Comparison of ENCODE assay signal across 25 mouse cellular contexts in genomic region chr5:150845961-150846360, GRCm38 (mm10).
"Had no signal": no experiment of that assay in that cellular context is flagged by ENCODE, and none has a peak within 500 bp of the region (broad histone marks: within the 10 kb centered on the region; RNA-seq: fewer than 3 reads in every experiment).

No protein-coding gene starts in this region.

- H3K4me1 ChIP-seq: heart, embryonic 15.5 days; hindbrain, embryonic 15.5 days; intestine, embryonic 15.5 days; limb, embryonic 15.5 days; liver, embryonic 12.5 days had no signal

- H3K4me3 ChIP-seq: heart, adult 2 months; heart, embryonic 10.5 days; heart, embryonic 13.5 days; heart, embryonic 15.5 days; hindbrain, embryonic 13.5 days; hindbrain, embryonic 15.5 days; intestine, embryonic 15.5 days; limb, embryonic 13.5 days; limb, embryonic 15.5 days; liver, embryonic 12.5 days had no signal

- H3K27me3 ChIP-seq: heart, embryonic 13.5 days; heart, embryonic 15.5 days; hindbrain, embryonic 13.5 days; hindbrain, embryonic 15.5 days; intestine, embryonic 15.5 days; limb, embryonic 13.5 days; limb, embryonic 15.5 days; liver, embryonic 12.5 days had no signal

- H3K27ac ChIP-seq: heart, adult 2 months; heart, embryonic 10.5 days; heart, embryonic 13.5 days; heart, embryonic 15.5 days; hindbrain, embryonic 13.5 days; hindbrain, embryonic 15.5 days; intestine, embryonic 15.5 days; limb, embryonic 13.5 days; limb, embryonic 15.5 days; liver, embryonic 12.5 days; liver, embryonic 14.5 days had no signal

- H3K4me2 ChIP-seq: heart, embryonic 13.5 days; heart, embryonic 15.5 days; hindbrain, embryonic 13.5 days; hindbrain, embryonic 15.5 days; intestine, embryonic 15.5 days; limb, embryonic 13.5 days; limb, embryonic 15.5 days; liver, embryonic 12.5 days had no signal

- ATAC-seq: inflammation-experienced regulatory T-cells, adult 6 months; intestine, embryonic 15.5 days; intestine, postnatal 0 days; liver, embryonic 12.5 days had no signal

- H3K36me3 ChIP-seq: heart, embryonic 10.5 days; heart, embryonic 13.5 days; heart, embryonic 15.5 days; hindbrain, embryonic 13.5 days; hindbrain, embryonic 15.5 days; intestine, embryonic 15.5 days; limb, embryonic 13.5 days; limb, embryonic 15.5 days; liver, embryonic 12.5 days had no signal

- H3K9me3 ChIP-seq: heart, embryonic 10.5 days; heart, embryonic 13.5 days; heart, embryonic 15.5 days; hindbrain, embryonic 13.5 days; hindbrain, embryonic 15.5 days; intestine, embryonic 15.5 days; limb, embryonic 13.5 days; limb, embryonic 15.5 days; liver, embryonic 12.5 days had no signal

- DNase-seq: gastrocnemius, postnatal 14 days; gastrocnemius, postnatal 36 days; heart, adult 11 months; heart, adult 2 months; heart, postnatal 14 days; heart, postnatal 36 days; kidney, adult 18-20 months; kidney, adult 8-10 months; kidney, postnatal 10 days; kidney, postnatal 25 days; layer of hippocampus, adult 9-11 months; layer of hippocampus, postnatal 36 days; left cerebral cortex, postnatal 4 days had no signal

- H3K9ac ChIP-seq: heart, embryonic 13.5 days; heart, embryonic 15.5 days; hindbrain, embryonic 13.5 days; hindbrain, embryonic 15.5 days; intestine, embryonic 15.5 days; limb, embryonic 13.5 days; limb, embryonic 15.5 days; liver, embryonic 12.5 days; liver, embryonic 14.5 days had no signal
